Mouse (Mus musculus): ENCODE measurements at regions not wholly inside any gene's neighbourhood (a gene's known extent, or its start where the extent isn't known, plus 50 kb on each side); places are given as distances from the start of the nearest gene placed in this dataset.

DNA sequence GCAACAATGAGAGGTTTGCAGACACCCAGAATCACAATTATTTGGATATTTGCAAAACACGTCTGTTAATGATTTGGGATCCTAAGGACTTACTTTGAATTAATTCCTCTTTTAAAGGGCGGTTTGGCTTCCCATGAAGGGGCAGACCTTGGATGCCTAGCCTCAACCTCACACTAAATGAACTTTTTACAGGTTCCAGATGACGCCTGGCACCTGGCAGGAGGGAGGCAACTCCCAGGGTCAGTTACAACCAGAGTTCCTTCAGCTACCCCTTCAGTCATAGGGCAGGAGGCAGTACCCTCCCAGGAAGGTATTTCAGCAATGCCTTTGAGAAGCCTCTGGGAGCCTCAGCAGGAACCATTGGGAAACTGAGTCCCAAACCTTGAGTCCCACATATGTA lies 57.9 kb upstream of the Stx18 start:
- Histone ChIP-seq H3K27ac (replicated peaks) (no peak overlapping the region), H3K36me3 (replicated peaks) (no peaks in the 10 kb centered on the region), H3K27me3 (no peaks in the 10 kb centered on the region), H3K4me3 (replicated peaks) (no peak overlapping the region), H3K9me3 (replicated peaks) (no peaks in the 10 kb centered on the region), H3K4me2 (no peak overlapping the region), H3K9ac (no peak overlapping the region), H3K4me1 (replicated peaks) (no peaks in the 10 kb centered on the region)
- WGBS (ENCODE audit: insufficient replicate concordance): 37% methylated on average over 3 of the region's 3 CpGs
- no peak for ATAC-seq (ENCODE audit: insufficient read depth)

DNA sequence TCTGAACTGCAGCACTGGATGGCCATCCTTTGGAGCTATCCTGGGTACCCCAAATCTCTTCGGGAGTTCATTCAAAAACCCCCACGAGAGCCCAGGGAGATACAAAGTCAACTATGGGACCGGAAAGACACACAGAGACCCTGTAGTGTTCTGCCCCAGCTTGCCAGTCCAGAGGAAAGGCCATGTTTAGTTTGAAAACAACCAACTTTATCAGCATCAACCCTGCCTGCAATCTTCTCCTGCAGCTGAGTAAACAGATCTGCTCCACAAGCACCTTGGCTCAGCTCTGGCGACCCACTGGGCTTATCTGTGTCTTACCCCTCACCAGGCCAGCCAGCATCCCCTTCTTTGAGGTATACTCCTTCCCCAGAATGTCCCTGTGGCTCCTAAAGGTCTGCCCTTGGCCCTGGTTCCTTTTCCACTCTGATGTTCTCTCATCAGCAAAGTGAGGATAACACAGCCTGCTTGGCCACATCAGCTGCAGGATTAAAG lies 61.6 kb upstream of the Stx18 start:
- no peaks in the 10 kb centered on the region for H3K27me3 ChIP-seq
- H3K4me2 ChIP-seq: no peak overlapping the region
- no peak for ATAC-seq (ENCODE audit: insufficient read depth)
- H3K9me3 ChIP-seq (replicated peaks): no peaks in the 10 kb centered on the region
- no peak overlapping the region for H3K4me3 ChIP-seq (replicated peaks)
- H3K27ac ChIP-seq (replicated peaks): no peak overlapping the region
- no peak overlapping the region for H3K9ac ChIP-seq
- WGBS (ENCODE audit: insufficient replicate concordance): 6% methylated on average over 4 of the region's 4 CpGs
- H3K36me3 ChIP-seq (replicated peaks): no peaks in the 10 kb centered on the region
- no peaks in the 10 kb centered on the region for H3K4me1 ChIP-seq (replicated peaks)

DNA sequence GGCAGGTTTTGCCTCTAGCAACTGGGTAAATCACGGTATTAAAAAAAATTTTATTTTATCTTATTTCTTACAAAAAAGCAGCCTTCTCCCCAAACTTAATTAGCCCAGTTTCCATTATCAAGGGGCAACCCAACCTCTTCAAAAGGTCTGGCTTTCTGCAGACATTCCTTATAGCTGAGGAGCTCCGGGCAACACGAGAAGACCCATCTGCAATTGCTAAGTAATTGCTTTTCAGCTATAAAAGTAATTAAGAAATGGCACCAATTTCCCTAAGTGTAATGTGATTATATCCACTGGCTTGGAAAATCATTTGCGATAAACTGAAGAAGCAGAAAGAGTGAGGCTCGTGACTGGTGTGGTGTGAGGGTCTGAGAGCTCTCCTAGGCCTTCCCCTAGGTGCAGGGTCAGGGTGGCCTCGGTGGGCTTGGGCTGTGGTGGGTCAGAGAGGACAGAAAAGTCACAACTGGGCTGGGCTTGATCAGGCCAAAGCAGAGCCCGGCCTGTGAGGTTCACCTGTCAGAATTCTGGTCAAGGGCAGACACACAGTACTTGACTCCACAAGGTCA lies 65.5 kb upstream of the Stx18 start:
- WGBS (ENCODE audit: insufficient replicate concordance): 58% methylated on average over 7 of the region's 7 CpGs

DNA sequence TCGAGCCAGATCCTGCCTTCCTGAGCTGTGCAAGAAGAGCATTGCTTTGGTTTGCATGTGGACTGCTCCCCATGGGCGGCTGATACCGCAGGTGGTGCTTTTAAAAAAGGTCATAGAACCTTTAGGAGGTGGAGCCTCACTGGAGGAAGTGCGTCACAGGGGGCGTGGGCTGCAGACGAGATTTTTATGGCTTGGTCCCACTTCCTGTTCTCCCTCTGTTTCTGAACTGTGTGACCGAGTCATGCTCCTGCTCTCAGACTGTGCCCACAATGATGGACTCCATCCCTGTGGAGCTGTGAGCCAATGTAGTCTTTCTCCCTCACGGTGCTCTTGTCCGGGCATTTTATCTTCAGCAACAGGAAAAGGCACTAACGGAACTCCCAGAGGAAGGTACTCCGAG lies 66.8 kb upstream of the Stx18 start:
- WGBS (ENCODE audit: insufficient replicate concordance): 23% methylated on average over 11 of the region's 11 CpGs
- Histone ChIP-seq H3K4me1 (replicated peaks) (no peaks in the 10 kb centered on the region), H3K27ac (replicated peaks) (no peak overlapping the region), H3K4me2 (no peak overlapping the region), H3K27me3 (peaks cover 41% of the 10 kb centered on the region), H3K9me3 (replicated peaks) (no peaks in the 10 kb centered on the region), H3K9ac (no peak overlapping the region), H3K36me3 (replicated peaks) (no peaks in the 10 kb centered on the region), H3K4me3 (replicated peaks) (no peak overlapping the region)
- no peak for ATAC-seq (ENCODE audit: insufficient read depth)

More for the DNA sequence above, 65.5 kb upstream of the Stx18 start:
- Histone ChIP-seq H3K9ac (no peak overlapping the region), H3K4me1 (replicated peaks) (no peaks in the 10 kb centered on the region), H3K27ac (replicated peaks) (no peak overlapping the region), H3K4me2 (no peak overlapping the region), H3K36me3 (replicated peaks) (no peaks in the 10 kb centered on the region), H3K4me3 (replicated peaks) (no peak overlapping the region), H3K9me3 (replicated peaks) (no peaks in the 10 kb centered on the region), H3K27me3 (peaks cover 27% of the 10 kb centered on the region)
- no peak for ATAC-seq (ENCODE audit: insufficient read depth)

DNA sequence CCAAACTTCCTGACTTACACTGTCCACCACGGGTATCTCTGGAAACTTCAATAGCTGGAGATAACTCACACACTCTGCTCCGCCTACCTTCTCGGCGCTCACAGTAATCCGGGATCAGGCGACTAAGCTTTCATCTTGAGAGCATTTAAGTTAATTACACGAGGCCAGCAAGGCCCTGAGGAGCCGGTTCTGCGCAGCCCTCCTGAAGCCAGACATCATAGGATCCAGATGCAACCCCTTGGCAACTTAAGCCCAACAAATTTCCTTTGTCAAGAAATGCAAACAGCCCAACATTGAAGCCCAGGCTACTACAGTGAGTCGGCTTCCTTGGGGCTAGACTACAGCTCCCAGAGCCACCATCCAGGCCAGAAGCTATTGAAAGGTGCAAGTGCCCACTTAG lies 69.9 kb upstream of the Stx18 start:
- Histone ChIP-seq H3K4me1 (replicated peaks) (no peaks in the 10 kb centered on the region), H3K9ac (no peak overlapping the region), H3K27ac (replicated peaks) (no peak overlapping the region), H3K27me3 (peaks cover 57% of the 10 kb centered on the region), H3K4me3 (replicated peaks) (no peak overlapping the region), H3K9me3 (replicated peaks) (no peaks in the 10 kb centered on the region), H3K36me3 (replicated peaks) (no peaks in the 10 kb centered on the region), H3K4me2 (no peak overlapping the region)
- no peak for ATAC-seq (ENCODE audit: insufficient read depth)
- 13% methylated on average over 10 of the region's 10 CpGs for WGBS (ENCODE audit: insufficient replicate concordance)

DNA sequence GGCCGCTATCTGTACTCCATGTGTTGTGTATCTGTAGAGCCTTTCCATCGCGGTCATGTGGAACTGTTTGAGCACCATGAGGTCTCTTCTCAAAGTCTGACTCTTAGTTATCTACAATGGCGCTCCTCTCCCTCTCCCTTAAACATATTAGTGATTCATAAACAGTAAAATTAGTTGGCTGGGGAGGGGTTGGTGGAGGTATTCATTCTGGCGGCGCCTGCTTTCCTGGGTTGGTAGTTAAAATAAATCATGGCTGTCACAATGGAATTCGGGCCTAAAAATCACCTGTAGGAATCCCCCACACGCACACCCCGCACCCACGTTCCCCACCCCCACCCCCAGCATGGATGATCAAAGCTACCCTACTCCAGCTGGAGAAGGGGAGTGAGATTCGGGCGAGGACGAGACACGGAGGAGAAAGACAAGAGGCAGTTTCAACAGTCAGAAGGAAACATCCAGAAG lies 70.6 kb upstream of the Stx18 start:
- Histone ChIP-seq H3K36me3 (replicated peaks) (no peaks in the 10 kb centered on the region), H3K4me1 (replicated peaks) (no peaks in the 10 kb centered on the region), H3K9me3 (replicated peaks) (no peaks in the 10 kb centered on the region), H3K9ac (no peak overlapping the region), H3K27ac (replicated peaks) (no peak overlapping the region), H3K27me3 (peaks cover 58% of the 10 kb centered on the region), H3K4me3 (replicated peaks) (no peak overlapping the region), H3K4me2 (no peak overlapping the region)
- no peak for ATAC-seq (ENCODE audit: insufficient read depth)
- WGBS (ENCODE audit: insufficient replicate concordance): 6% methylated on average over 14 of the region's 14 CpGs

DNA sequence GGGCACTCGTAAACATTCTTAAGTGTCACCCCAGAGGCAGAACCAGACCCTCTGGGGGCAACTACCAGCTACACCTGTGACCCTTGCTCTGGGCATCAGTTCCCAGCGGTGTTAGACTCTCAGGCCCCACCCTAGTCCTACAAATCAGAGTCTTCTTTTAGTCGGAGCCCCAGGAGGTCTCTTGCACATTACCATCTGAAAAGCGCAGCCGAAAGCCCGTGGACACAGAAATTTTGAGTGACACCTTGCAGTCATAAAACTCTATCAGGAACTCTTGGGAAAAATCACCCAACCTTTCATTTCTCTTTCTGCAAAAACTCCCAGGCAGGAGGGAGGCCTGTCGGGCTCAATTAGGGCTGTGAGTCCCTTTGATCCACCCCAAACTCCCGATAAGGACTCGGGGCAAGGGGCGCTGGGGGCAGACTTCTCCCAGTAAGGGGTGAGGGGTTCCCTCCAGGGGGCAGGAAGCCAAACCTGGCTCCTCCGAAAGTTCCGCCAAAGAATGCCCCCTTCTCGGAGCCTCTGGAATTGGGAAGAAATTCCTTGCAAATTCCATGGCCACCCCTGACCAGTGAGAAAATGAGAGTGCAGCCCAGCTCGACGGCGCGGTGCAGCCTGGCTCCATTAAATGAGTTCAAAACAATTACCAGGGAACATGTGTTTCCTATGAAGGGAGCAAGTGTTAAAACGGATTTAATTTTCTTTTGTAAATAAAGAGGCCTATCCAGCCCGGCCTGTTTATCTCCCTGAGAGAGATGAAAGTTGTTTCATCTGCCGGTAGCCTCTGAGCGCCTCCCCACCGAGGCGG lies 71.2 kb upstream of the Stx18 start:
- H3K27ac ChIP-seq (replicated peaks): no peak overlapping the region
- no peak overlapping the region for H3K9ac ChIP-seq
- H3K27me3 ChIP-seq: peaks cover 58% of the 10 kb centered on the region
- no peak overlapping the region for H3K4me3 ChIP-seq (replicated peaks)
- WGBS (ENCODE audit: insufficient replicate concordance): 8% methylated on average over 23 of the region's 23 CpGs
- no peaks in the 10 kb centered on the region for H3K9me3 ChIP-seq (replicated peaks)
- no peaks in the 10 kb centered on the region for H3K36me3 ChIP-seq (replicated peaks)
- no peak for ATAC-seq (ENCODE audit: insufficient read depth)
- no peaks in the 10 kb centered on the region for H3K4me1 ChIP-seq (replicated peaks)
- H3K4me2 ChIP-seq: no peak overlapping the region

DNA sequence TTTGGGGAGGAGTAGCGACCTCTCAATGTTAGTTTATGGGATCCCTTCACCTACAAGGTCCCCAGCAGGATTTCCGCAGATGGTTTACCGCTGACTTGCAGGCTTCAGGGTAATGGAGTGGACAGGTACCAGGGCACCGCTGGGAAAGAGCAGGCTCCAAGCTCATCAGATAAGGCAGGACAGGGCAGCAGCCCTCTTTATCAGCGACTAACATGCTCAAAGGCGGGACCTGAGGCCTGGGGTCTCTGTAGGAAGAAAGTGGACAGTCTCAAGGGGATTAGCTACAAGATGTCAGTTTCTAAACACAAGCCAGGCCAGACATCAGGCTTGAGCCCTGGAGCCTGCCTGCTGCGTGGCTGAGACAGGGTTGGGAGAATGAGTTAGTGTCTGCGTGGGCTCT lies 74.9 kb upstream of the Stx18 start:
- Histone ChIP-seq H3K4me1 (replicated peaks) (no peaks in the 10 kb centered on the region), H3K36me3 (replicated peaks) (no peaks in the 10 kb centered on the region), H3K27me3 (peaks cover 37% of the 10 kb centered on the region), H3K4me3 (replicated peaks) (no peak overlapping the region), H3K9me3 (replicated peaks) (no peaks in the 10 kb centered on the region), H3K4me2 (no peak overlapping the region), H3K9ac (no peak overlapping the region), H3K27ac (replicated peaks) (no peak overlapping the region)
- ATAC-seq (ENCODE audit: insufficient read depth): no peak
- 39% methylated on average over 8 of the region's 8 CpGs for WGBS (ENCODE audit: insufficient replicate concordance)

DNA sequence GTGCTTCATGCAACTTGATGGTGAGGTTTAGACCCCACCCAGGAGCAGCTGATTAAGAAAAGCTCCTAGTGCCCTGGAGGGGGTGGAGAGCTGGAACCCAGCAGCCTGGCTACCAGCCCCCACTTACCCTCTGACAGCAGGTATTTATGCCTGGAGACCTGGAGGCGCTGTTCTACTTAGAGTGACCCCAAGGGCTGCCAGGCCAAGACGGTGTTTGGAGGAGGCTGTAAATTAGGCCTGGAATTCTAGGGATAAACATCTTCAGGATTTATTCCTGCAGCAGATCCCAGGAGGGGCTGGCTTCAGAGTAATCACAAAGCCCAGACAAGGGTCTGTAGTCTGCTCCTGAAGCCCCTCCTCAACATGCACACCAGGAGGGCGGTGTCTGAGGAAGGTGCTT lies 76.0 kb upstream of the Stx18 start:
- Histone ChIP-seq H3K4me2 (no peak overlapping the region), H3K9ac (no peak overlapping the region), H3K4me1 (replicated peaks) (no peaks in the 10 kb centered on the region), H3K4me3 (replicated peaks) (no peak overlapping the region), H3K27me3 (peaks cover 25% of the 10 kb centered on the region), H3K27ac (replicated peaks) (no peak overlapping the region), H3K36me3 (replicated peaks) (no peaks in the 10 kb centered on the region), H3K9me3 (replicated peaks) (no peaks in the 10 kb centered on the region)
- no peak for ATAC-seq (ENCODE audit: insufficient read depth)
- WGBS (ENCODE audit: insufficient replicate concordance): 31% methylated on average over 3 of the region's 3 CpGs

DNA sequence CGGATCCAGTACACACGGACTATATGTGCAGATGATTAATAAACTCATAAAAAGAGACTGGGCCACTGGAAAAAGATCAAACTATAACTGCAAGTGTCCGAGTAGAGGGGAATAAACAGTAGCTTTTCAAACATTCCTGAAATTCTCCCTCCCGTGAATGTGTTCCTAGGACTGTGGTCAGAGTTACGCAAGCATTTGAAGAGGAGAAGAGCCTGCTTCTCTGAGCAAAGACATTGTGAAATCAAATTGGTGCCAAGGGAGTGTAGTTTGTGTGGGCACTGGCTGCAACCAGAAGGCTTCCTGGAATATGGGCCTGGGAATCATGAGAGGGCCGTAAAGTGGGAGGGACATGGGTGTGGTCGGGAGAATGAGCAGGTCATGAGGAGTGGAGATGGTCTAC lies 78.3 kb upstream of the Stx18 start:
- Histone ChIP-seq H3K9me3 (replicated peaks) (no peaks in the 10 kb centered on the region), H3K27me3 (peaks cover 5% of the 10 kb centered on the region), H3K4me1 (replicated peaks) (no peaks in the 10 kb centered on the region), H3K9ac (no peak overlapping the region), H3K4me2 (no peak overlapping the region), H3K27ac (replicated peaks) (no peak overlapping the region), H3K4me3 (replicated peaks) (no peak overlapping the region), H3K36me3 (replicated peaks) (no peaks in the 10 kb centered on the region)
- ATAC-seq (ENCODE audit: insufficient read depth): no peak
- WGBS (ENCODE audit: insufficient replicate concordance): 58% methylated on average over 7 of the region's 7 CpGs

DNA sequence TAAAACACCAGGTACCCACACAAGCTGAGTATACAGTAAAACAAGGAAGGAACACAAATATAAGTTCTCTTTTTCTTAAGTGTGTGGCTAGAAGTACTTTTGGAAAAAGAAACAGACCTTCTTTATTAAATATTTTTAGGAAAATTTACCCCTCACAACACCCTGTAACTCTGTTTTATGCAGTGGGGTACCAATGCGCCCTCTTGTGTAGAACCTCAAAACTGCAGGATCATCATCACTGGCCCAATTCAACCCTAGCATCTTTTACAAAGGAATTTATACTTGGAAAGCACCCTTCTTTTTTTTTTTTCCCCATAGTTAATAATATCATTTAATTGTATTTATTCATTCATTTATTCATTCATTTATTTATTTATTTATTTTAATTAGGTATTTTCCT lies 86.4 kb upstream of the Stx18 start:
- ATAC-seq (ENCODE audit: insufficient read depth): no peak
- 0% methylated on average over 1 of the region's 1 CpGs for WGBS (ENCODE audit: insufficient replicate concordance)
- no peak overlapping the region for H3K9ac ChIP-seq

More for the DNA sequence above, 86.4 kb upstream of the Stx18 start:
- H3K4me3 ChIP-seq (replicated peaks): no peak overlapping the region
- no peak overlapping the region for H3K27ac ChIP-seq (replicated peaks)
- H3K4me2 ChIP-seq: no peak overlapping the region
- H3K9me3 ChIP-seq (replicated peaks): no peaks in the 10 kb centered on the region
- no peaks in the 10 kb centered on the region for H3K4me1 ChIP-seq (replicated peaks)
- no peaks in the 10 kb centered on the region for H3K36me3 ChIP-seq (replicated peaks)
- no peaks in the 10 kb centered on the region for H3K27me3 ChIP-seq
